Mouse (Mus musculus) spleen, adult 2 months (tissue): ENCODE results near the gene Kdr.

ENCODE experiments used
- CTCF ChIP-seq: fragments of 200-500 bp; IDR thresholded peaks from 2 replicates; pipeline ENCODE4 v1.5.1; 2011; ENCODE audit warnings: mild to moderate bottlenecking, inconsistent platforms; ENCODE audit not compliant: insufficient read depth, insufficient read length, insufficient replicate concordance; ENCODE audit errors: extremely low read depth
- POLR2A ChIP-seq: fragments of 200-500 bp; IDR thresholded peaks from 2 replicates; pipeline ENCODE4 v1.6.1; 2011; ENCODE audit warnings: low read depth, low read length, inconsistent platforms

DNA sequence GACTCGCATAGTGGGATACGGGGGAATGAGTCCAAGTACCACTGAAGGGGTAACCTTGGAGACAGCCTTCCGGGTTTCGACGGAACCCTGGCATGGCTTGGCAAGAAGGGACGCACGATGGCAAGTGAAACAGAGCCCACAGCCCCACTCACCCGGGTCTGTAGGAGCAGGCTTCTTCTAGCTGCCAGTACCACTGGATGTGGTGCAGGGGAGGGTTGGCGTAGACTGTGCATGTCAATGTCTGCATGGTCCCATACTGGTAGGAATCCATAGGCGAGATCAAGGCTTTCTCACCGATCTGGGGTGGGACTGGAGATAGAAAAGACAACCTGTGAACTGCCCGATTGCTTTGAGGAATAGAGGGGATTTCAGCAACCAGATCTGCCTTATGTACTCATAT, 15.7 kb downstream of the Kdr start:
- no peak for TF ChIP-seq CTCF
- TF ChIP-seq POLR2A = no peak
